Mouse (Mus musculus): ENCODE measurements around the gene Prim2. TPM values are rescaled to one million over a fixed set of nuclear protein-coding genes. Genes with fewer than 3 reads are reported as not detected.
A peak's percentile ranks its signal among the peaks of the same experiment; 100 is the strongest.

The Prim2 gene
- total RNA-seq, 2 experiments from 2014 or later = 7.5 to 7.8 TPM

GRCm38 (mm10) chr1:33680435-33680834 is 10.8 kb upstream of the Prim2 start:
- H3K27ac ChIP-seq = no peak overlapping the region
- no peak for DNase-seq (ENCODE audit: extremely low spot score in 1 of 2, low spot score in 2 of 2)
- H3K4me3 ChIP-seq = no peak overlapping the region
- TF ChIP-seq CTCF (IDR thresholded peaks at IDR 0.05) = no peak
- intact Hi-C loops (cut with DNase I) = no loop called here

DNA sequence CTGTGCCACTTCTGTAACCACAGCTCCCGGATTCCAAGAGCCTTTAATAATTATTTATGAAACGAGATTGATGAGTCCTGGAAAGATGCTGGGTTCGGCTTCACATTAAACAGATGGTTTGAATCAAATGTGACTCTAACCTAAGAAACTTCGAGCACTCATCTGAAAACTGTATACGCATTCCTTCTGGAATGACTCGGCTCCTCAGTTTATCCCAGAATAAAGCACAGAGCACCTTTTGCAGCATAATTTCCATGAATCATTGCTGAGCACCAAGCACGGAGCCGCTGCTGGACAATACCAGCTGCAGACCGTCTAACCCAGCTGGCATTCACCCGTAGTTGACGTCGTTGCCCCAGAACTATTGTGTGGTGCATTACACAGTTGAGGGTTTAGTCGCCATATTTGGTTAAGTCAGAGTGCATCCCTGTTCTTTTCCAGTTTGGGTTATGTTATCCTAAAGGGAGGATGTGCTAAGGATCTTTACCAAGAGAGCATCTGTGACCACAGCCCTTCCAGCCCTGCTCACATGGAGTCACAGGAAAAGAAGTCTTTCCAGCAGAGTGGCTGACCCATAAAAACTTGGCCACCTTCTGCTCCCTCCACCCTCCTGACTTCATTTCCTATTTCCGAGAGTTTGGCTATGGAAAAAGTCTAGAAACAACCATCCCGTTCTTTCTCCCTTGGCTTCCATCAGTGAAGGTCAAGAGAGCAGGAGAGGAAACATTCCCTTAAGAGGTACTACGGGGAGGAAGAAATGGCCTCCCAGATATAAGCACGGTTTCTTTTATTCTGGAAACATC is 3.8 kb upstream of the Prim2 start:
- TF ChIP-seq CTCF (IDR thresholded peaks at IDR 0.05) = no peak
- DNase-seq (ENCODE audit: extremely low spot score in 1 of 2, low spot score in 2 of 2) = no peak
- intact Hi-C loops (cut with DNase I) = loop anchor here (2.0 to 5.0 kb wide), 2 partner anchors 65 to 289 kb away; no protein-coding TSS in a partner anchor
- Histone ChIP-seq H3K27ac (no peak overlapping the region), H3K4me3 (no peak overlapping the region)

DNA sequence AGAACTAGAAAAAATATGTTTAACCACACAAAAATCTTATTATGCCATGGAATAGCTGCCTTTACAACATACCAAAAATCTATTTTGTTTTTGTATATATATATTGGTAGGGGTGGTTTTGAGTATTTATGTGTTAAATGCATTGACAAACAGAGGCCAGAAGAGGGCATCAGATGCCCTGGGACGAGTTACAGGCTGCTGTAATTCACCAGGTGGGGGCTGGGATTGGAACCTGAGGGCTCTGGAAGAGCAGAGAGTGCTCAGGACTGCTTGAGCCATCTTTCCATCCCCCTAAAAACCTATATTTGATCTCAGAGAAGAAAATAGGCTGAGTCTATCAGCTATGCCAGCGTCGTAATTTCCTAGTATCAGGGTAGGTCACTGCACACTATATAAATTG is 2.9 kb upstream of the Prim2 start:
- TF ChIP-seq CTCF (IDR thresholded peaks at IDR 0.05) = peak; percentile 69
- peak in 1 of 2 experiments; percentile 31 for DNase-seq (ENCODE audit: extremely low spot score in 1 of 2, low spot score in 2 of 2)
- Histone ChIP-seq H3K27ac (no peak overlapping the region), H3K4me3 (no peak overlapping the region)
- intact Hi-C loops (cut with DNase I) = loop anchor here (2.0 to 5.0 kb wide), 2 partner anchors 66 to 290 kb away; no protein-coding TSS in a partner anchor

- DNase-seq (ENCODE audit: extremely low spot score in 1 of 2, low spot score in 2 of 2) = no peak
- no peak overlapping the region for H3K4me3 ChIP-seq
- H3K27ac ChIP-seq = no peak overlapping the region
- intact Hi-C loops (cut with DNase I) = loop anchor here (2.0 to 5.0 kb wide), 2 partner anchors 67 to 290 kb away; no protein-coding TSS in a partner anchor
- TF ChIP-seq CTCF (IDR thresholded peaks at IDR 0.05) = no peak
Observed at GRCm38 (mm10) chr1:33672083-33672482, 2.5 kb upstream of the Prim2 start.

DNA sequence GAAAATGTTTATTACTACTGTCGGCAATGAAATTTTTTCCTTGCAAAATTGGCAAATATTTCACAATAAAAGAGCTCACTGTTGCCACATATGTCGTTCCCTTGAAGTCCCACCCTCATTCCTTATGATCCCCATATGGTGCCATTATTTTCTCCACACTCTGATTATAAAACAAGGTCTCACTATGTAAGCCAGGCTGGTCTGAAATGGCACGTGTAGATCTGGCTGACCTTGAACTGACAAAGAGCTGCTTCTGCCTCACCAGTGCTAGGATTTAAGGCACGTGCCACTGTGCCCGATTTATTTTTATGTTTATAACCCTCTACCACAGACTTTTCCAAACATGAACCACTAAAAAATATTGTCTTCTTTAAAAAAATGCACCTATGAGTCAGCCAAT is 1.8 kb upstream of the Prim2 start:
- DNase-seq (ENCODE audit: extremely low spot score in 1 of 2, low spot score in 2 of 2) = no peak
- H3K27ac ChIP-seq = no peak overlapping the region
- no peak for TF ChIP-seq CTCF (IDR thresholded peaks at IDR 0.05)
- intact Hi-C loops (cut with DNase I) = loop anchor here (2.0 to 5.0 kb wide), 2 partner anchors 49 to 291 kb away; no protein-coding TSS in a partner anchor
- no peak overlapping the region for H3K4me3 ChIP-seq

DNA sequence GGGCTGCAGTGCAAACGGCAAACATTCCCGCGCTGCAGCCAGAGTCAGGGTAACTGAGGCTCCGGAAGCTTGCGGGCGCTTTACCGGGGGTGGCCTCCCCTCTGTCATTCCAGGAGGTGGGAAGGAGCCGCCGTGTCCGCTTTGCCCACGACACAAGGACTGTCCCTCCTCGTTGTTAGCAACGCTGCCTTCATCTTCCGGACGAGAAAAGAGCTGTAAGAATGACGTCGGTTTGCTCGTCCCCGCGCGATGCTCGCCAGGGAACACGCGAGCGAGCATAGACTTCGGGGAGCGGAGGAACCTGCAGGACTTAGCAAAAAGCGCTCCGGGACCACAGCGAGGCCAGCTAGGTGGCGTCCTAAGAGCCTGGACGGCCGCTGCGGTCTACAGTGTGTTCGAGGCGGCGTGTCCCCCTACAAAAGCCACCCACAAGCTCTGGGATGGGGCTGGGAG is 595 bp upstream of the Prim2 start:
- no peak; the same call in 1 of the 2 replicates for TF ChIP-seq CTCF (IDR thresholded peaks at IDR 0.05)
- H3K27ac ChIP-seq = peak overlapping the region; percentile 79
- peak; percentile 61 to 63 for DNase-seq (ENCODE audit: extremely low spot score in 1 of 2, low spot score in 2 of 2)
- intact Hi-C loops (cut with DNase I) = loop anchor here (2.0 to 5.0 kb wide), 2 partner anchors 51 to 292 kb away; no protein-coding TSS in a partner anchor
- peak overlapping the region; percentile 71 for H3K4me3 ChIP-seq

DNA sequence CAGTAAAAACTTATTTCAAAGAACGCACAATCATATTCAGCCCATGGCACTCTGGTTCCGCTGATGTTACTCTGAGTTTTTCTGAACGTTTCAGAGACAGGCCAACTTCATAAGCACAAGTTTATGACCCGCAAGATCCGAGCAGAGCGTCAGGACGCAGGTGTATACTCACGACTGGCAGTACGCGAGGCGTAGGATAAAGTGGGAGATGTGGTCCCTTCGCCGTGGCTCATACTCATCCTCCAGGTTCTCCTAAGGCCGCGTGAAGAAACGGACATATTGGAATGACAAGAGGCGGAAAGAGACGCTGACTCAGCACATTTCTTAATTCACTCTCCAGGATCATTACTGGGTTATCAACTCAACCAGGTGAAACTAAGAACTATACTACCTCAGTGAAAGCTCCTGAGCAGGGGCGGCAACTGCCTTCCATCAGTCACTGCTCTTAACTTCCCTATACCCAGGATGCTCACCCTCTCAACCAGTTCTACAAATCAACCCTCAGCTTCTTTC is 5.9 kb downstream of the Prim2 start:
- DNase-seq (ENCODE audit: extremely low spot score in 1 of 2, low spot score in 2 of 2) = no peak
- Histone ChIP-seq H3K4me3 (no peak overlapping the region), H3K27ac (no peak overlapping the region)
- TF ChIP-seq CTCF (IDR thresholded peaks at IDR 0.05) = no peak
- intact Hi-C loops (cut with DNase I) = loop anchor here (5.0 kb wide), 1 partner anchor 219 kb away; no protein-coding TSS in a partner anchor

GRCm38 (mm10) chr1:33663163-33663562 is 6.4 kb downstream of the Prim2 start:
- H3K27ac ChIP-seq = no peak overlapping the region
- intact Hi-C loops (cut with DNase I) = loop anchor here (5.0 kb wide), 1 partner anchor 219 kb away; no protein-coding TSS in a partner anchor
- H3K4me3 ChIP-seq = no peak overlapping the region
- peak; percentile 72 for TF ChIP-seq CTCF (IDR thresholded peaks at IDR 0.05)
- no peak for DNase-seq (ENCODE audit: extremely low spot score in 1 of 2, low spot score in 2 of 2)

DNA sequence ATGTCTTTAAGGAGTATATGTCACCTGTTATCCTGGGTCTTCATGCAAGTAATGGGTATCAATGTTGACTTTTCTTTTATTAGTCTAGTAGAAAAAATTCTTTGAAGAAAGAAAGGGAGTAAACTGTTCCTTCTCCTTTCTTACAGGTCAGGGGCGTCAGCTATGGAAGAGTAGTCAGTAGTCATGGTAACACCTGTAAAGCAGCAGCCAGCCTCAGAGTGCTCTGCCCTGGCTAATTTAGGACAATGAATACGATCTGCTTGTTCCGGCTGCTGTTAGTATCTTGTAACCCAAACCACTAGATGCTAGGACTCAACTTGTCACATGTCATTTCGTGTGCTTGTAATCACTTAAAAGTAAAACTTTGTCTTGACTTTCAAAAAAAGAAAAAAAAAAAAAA is 11.3 kb downstream of the Prim2 start:
- TF ChIP-seq CTCF (IDR thresholded peaks at IDR 0.05) = no peak
- no peak for DNase-seq (ENCODE audit: extremely low spot score in 1 of 2, low spot score in 2 of 2)
- Histone ChIP-seq H3K27ac (no peak overlapping the region), H3K4me3 (no peak overlapping the region)
- intact Hi-C loops (cut with DNase I) = no loop called here

DNA sequence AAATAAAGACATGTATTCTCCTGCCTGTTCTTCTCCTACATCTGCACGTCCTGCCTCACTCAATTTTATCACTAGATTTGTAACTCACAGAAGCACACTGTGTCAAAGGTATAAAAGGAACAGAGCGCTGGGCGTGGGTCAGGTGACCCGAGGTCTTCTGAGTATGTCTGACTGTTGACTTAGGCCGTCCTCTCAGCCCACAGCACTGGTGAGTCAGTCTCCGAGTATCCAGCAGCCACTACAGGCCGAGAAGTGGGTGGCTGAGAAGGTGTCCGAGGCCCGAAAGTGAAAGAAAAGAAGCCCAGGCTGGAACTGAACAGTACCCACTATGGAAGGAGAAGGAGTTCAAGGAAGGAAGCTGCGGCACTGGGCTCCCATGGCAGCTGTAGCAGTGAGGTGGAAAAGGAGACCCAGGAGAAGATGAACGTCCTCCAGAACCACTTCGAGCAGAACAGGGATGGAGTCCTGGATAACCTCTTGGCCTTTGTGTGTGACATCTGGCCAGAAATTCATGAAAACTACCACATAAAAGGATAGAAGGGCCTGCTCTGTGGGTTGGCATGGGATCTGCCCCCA is 11.9 kb downstream of the Prim2 start:
- no peak overlapping the region for H3K4me3 ChIP-seq
- DNase-seq (ENCODE audit: extremely low spot score in 1 of 2, low spot score in 2 of 2) = peak in 1 of 2 experiments; percentile 4
- no peak overlapping the region for H3K27ac ChIP-seq
- no peak for TF ChIP-seq CTCF (IDR thresholded peaks at IDR 0.05)
- intact Hi-C loops (cut with DNase I) = no loop called here

DNA sequence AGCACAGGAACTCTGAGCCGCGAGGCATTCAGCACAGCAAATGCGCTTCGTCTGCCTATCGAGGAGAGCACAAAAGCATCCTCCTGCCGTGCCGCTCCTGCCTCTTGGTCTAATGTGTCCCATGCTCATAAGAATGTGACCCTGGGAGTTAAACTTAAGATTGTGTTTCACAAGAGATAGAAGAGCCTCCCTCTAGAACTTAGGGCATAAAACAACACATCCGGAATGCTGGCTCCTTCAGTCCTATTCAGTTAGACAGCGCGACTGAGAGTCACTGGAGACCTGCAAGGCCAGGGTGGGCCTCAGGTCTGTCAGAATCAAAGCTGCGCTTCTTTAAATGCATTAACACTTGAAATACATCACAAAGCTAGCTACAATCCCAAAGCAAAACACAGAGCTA is 18.7 kb downstream of the Prim2 start:
- H3K4me3 ChIP-seq = no peak overlapping the region
- intact Hi-C loops (cut with DNase I) = no loop called here
- TF ChIP-seq CTCF (IDR thresholded peaks at IDR 0.05) = no peak
- DNase-seq (ENCODE audit: extremely low spot score in 1 of 2, low spot score in 2 of 2) = peak in 1 of 2 experiments; percentile 3
- no peak overlapping the region for H3K27ac ChIP-seq
